Mouse (Mus musculus): ENCODE results near the gene Ap1ar.

Ap1ar gene

GRCm38 (mm10) chr3:127837154-127837865, at the start of gene Ap1ar:
Ap1ar (minus strand) TSS chr3:127837523.
- DNase-seq: peak; percentile 97

- no peak for DNase-seq
Observed at GRCm38 (mm10) chr3:127881684-127882083, 44.4 kb upstream of the Ap1ar start.

GRCm38 (mm10) chr3:127879968-127880367, 42.6 kb upstream of the Ap1ar start:
- DNase-seq: no peak

DNA sequence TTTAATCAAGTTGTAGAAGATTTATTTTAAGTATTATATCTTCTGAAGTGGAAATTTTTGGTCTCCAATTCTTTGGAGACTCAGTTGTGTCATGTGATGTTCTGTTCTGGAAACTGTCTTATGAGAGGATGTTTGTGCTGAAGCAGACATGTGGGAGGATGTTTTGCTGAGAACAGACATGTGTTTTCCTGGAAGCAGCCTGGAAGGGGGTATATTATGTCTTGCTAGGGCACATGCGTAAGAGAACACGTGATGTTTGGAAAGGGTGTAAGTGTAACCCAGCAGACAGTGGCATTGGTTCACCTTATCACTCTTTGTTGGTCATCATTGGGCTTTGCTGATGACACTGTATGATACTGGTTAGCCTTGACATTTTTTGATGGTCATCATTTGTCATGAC, 38.2 kb upstream of the Ap1ar start:
- DNase-seq: no peak

DNA sequence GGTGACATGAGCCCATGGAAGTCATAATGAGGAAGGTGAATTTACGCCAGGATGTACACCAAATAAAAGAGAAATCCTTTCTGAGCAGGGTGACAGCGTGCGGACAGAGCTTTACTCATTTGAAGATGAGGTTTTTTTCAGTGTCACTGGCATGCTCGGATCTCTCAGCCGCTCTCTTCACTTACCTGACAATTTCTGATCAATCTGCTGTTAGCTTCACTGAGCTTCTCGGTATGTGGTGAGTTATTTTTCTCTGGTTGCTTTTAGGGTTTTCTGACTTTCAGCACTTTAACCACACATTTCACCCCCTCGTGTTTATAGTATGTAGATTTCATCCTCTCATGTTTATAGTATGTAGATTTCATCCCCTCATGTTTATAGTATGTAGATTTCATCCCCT, 37.7 kb upstream of the Ap1ar start:
- DNase-seq: no peak

GRCm38 (mm10) chr3:127874254-127874883, 37.0 kb upstream of the Ap1ar start:
- no peak for DNase-seq

DNA sequence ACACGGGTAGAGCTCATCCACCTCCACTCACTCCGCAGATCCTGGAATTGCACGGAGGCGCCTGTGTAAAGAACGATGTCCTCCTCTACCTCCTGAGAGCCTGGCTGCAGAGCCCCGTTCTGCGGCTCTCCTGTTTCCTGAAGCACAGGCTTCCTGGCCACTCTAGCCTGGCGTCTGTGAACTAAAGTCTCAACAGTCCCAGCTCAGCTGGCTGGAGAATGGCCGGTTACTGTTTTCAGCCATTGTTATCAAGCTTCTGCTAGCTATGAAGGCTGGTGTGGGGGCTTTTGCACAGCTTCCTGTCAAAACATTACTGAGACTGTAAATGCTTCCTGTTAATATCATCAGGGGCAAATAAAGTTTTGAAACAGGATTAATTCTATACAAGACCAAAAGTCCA, 34.3 kb upstream of the Ap1ar start:
- DNase-seq: no peak

GRCm38 (mm10) chr3:127868880-127869279, 31.6 kb upstream of the Ap1ar start:
- DNase-seq: no peak

GRCm38 (mm10) chr3:127868046-127868758, 30.9 kb upstream of the Ap1ar start:
- DNase-seq: no peak

GRCm38 (mm10) chr3:127864242-127864641, 26.9 kb upstream of the Ap1ar start:
- DNase-seq: no peak

DNA sequence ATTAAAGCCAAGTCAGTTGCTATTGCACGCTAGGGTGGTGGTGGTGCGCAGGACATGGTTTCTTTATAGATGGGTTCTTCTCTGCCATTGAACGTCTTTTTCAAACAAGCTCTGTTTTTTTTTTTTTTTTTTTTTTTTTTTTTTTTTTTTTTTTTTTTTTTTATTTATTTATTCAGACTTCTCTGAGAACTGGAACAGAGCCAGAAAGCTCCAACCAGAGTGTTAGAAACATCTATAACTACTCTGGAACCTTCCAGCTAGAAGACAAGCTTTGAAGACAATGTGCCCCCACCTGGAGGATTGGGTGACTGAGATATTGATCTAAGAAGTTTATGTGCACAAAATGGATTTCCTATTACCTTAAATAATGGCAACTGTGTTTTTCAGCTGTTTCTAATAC, 26.2 kb upstream of the Ap1ar start:
- DNase-seq: no peak

- no peak for DNase-seq
Observed at GRCm38 (mm10) chr3:127862479-127862878, 25.2 kb upstream of the Ap1ar start.

DNA sequence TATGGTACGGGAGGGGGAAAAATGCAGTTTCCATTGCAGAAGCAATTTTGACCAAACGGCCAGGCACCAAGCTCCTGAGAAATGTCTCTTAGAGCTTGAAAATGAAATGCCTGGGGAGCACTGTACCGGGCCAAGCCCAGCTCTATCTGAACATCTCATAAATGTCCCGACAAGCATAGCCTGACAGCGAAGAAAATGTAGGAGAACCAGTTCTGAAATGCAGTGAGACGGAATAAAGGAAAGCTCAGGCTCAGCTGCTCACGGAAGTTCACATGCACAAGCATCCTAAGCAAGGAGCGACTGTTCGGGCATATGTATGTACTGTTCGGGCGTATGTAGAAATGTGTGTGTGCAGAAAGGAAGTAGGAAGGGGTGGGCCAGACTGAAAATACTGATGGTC, 24.0 kb upstream of the Ap1ar start:
- DNase-seq: no peak

- DNase-seq: peak; percentile 68
Observed at GRCm38 (mm10) chr3:127853431-127854206, 16.3 kb upstream of the Ap1ar start.

GRCm38 (mm10) chr3:127852722-127853121, 15.4 kb upstream of the Ap1ar start:
- DNase-seq: no peak

GRCm38 (mm10) chr3:127850776-127851646, 13.7 kb upstream of the Ap1ar start:
- DNase-seq: no peak

DNA sequence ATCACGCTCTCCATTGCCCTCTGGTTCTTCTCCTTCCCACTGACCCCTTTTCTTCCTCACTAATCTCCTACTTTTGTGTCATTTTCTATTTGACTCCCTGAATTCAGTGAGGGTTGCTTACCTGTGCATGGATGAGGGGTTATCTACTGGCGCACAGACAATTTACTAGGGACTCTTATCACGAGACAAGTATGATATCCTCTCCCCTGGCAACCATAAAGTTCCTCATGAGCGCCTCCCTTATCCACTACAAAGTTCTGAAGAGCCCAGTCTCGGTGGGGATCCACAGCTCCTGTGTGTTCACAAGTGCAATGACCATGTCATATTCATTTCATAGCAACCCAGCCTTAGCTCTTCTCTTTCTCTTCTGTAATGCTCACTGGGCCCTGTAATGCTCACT, 12.6 kb upstream of the Ap1ar start:
- no peak for DNase-seq

DNA sequence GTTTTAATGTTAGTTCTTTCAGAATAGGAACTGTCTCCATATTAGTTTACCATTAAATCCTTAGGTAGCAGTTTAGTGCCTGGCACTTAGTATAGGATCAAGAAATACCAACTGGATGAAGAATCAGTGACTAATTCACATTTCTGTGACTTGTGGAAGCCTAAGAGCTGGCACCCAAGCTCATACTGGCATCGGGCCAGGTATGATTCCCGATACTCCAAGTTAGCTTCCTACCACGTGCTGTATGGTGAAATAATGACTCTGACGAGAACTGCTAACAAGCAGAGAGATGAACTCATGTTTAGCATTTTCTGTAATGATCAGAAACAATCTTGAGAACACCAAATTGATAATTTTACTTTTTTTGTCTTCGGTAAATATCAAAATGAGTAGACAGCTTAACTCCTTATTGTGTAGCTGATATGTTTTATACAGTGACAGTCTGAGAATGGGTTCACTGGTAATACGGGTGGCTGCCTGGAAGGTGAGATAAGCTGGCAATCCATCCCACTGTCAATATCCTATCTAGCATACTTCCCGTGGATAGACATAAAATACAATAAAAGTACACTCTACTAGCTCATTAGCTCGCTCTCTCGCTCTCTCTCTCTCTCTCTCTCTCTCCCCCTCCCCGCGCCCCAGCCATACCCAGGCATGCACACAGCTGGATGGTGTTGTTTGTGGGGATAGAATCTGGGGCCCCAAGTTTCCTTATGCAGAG, 10.9 kb upstream of the Ap1ar start:
- DNase-seq: no peak

DNA sequence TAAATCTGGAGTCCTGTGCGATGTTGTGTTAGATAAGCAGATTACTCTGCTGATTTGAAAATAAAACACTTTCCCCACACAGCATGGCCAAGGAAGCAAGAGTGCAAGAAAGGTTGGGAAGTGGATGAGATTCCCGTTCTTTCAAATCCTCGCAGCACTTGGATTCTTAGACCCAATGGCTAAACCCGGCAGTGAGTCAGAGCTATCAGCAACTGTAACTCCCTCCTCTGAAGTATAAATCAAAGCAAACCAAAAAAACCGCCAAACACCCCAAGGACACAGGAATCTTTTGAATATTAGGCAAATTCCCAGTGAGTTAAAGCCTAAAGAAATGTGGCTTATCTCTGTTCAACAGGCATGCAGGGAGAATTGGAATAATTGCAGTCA, 6.6 kb upstream of the Ap1ar start:
- DNase-seq: no peak

DNA sequence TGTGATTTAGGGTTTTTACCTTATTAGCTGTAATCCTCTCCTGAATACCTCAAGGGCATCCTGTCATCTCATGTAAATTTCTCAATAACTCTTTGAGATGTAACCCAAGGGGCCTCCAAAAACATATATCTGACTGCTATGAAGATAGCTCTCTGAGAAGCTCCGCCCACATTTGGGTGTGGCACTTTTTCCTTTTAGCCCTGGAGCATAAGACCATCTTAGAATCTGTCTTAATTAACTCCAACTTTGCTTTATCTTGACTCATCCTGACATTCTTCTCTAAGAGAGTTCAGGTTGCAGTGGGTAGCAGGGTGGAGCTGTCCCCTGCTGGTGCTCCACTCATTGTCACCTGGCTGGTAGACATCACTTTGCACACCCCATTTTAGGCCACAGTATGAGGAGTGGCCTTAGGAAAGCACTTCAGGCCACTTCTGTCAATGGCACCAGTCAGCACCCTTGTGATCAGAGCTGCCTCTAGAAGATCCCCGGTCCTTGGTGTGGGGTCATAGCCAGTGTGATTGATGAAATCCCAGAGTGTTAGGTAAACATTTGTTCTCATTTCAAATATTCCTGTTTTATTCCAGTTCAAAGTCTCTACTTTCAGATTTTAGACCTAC, 6.1 kb upstream of the Ap1ar start:
- DNase-seq: no peak

- no peak for DNase-seq
Observed at GRCm38 (mm10) chr3:127841926-127842325, 4.6 kb upstream of the Ap1ar start.

Measured in right cerebral cortex, adult 18-20 months (tissue).